Mouse (Mus musculus) bone marrow macrophage, adult 2 months (primary cell): ENCODE measurements around the gene Asphd1.

Experiments
- CTCF ChIP-seq: IDR thresholded peaks from 2 replicates; pipeline ENCODE4 v1.5.1; 2012; ENCODE audit warnings: low read depth, mild to moderate bottlenecking, low read length, moderate library complexity
- POLR2A ChIP-seq: IDR thresholded peaks from 2 replicates; pipeline ENCODE4 v1.6.1; 2012; ENCODE audit warnings: mild to moderate bottlenecking, low read depth, low read length, borderline replicate concordance

- TF ChIP-seq POLR2A (no peak), CTCF (no peak)
These were observed 43.8 kb downstream of the Asphd1 start for GRCm38 (mm10) chr7:126905590-126905989.
